Mouse (Mus musculus) frontal cortex, postnatal 36 days (tissue): ENCODE measurements around the gene Wwc1.

Experiments used
- DNase-seq, 2 experiments: peaks; one replicate each; pipeline ENCODE4 v3.0.0; 2022; ENCODE audit warnings: low spot score in 2 of 2

The Wwc1 gene

GRCm38 (mm10) chr11:35980411-35980917, at the start of gene Wwc1:
Gene Wwc1, minus strand, starts transcription at chr11:35980527.
- DNase-seq, result peak; percentile 71 to 73

DNA sequence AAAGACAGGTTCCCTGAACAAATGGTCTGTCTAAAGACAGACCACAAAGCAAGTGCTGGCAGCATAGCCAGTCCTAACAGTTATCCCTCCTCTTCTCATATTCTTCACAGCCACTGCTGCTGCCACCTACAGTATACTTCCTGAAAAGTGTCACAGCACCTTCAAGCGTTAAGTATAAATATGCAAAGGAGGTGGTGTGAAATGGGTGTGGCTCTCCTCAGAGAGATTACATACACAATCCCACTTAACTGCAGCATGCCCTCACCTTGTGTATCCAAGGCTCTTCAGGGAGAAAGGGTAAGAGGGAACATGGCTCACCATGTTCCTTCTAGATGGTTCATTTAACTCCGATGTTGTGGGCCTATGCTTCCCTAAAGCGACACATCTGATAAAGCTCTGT, 39.7 kb upstream of the Wwc1 start:
- no peak for DNase-seq

- no peak for DNase-seq
Measured at GRCm38 (mm10) chr11:36013179-36013578, 32.9 kb upstream of the Wwc1 start.

GRCm38 (mm10) chr11:36009281-36010208, 29.2 kb upstream of the Wwc1 start:
- no peak for DNase-seq

- no peak for DNase-seq
Measured at GRCm38 (mm10) chr11:36002900-36003299, 22.6 kb upstream of the Wwc1 start.

GRCm38 (mm10) chr11:36001282-36001970, 21.1 kb upstream of the Wwc1 start:
- DNase-seq, result peak; percentile 93 to 97

DNA sequence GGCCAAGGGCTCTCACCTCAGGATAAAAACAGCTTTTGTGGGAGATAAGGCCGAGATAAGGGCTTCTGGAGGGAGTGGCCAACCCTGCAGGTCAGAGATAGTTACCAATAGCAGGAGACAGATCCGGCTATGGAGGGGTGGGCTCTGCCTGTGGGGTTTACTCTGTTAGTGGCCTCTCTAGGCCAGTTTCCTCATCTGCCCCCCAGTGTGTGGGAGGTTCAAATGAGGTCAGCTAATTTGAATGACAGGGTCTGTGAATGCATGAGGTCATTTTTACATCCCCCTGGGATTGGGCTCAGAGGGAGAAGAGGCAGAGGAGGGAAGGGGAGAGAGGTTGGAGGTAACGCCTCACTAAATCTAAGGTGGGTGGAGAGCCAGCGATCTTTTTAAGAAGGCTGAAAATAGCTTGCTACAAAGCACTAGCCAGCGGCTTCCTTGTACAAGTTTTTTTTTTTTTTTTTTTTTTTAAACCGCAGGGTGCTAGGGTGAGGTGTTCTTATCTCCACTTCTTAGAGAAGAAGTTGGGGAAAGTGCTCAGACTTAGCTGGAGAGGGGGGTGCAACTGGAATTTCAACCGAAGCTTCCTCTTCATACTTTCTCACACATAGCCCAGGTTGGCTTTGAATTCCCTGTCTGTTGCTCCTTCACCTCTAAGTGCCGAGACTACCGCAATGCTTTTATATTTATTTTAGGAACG, 20.4 kb upstream of the Wwc1 start:
- no peak for DNase-seq

DNA sequence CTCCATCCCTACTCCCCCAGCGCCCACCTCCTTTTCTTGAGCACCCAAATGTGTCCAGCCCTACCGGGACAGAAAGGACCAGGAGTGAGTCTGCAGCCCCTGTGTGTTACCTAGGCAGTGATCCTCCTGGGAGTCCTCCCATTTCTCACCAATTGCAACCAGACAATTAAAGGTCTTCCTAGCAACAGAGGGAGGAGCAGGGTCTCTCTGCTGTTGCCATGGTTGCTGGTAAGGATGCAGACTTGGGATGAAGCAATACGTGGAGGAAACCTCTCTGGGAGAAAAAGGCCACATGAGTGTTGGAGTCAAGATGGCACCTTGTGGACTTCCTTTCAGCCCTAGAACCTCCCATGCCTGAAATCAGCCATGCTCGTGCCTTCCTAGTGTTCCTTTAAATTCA, 19.7 kb upstream of the Wwc1 start:
- DNase-seq, result no peak

- no peak for DNase-seq
Measured at GRCm38 (mm10) chr11:35998048-35998447, 17.7 kb upstream of the Wwc1 start.

GRCm38 (mm10) chr11:35995310-35995709, 15.0 kb upstream of the Wwc1 start:
- no peak for DNase-seq

DNA sequence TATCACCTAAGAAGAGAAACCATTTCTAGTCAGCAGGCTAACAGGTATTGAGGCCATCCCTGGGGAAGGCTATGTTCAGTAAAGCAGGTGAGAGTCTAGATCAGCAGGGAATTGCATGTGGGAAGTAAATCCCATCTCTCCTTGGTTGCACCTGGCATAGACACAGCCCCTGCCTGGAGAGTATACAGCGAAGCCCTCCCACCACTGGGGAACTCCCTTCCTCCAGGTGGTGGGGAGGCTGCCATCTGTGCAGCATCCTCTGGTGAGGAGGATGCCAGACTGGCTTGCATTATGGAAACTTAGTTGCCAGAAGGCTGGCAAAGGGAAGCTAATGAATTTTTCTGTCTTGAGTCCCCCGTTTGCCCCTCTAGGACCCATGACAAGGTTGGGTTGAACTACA, 11.5 kb upstream of the Wwc1 start:
- DNase-seq, result peak; percentile 60 to 76

- no peak for DNase-seq
Measured at GRCm38 (mm10) chr11:35989967-35990366, 9.6 kb upstream of the Wwc1 start.

- DNase-seq, result peak; percentile 89 to 91
Measured at GRCm38 (mm10) chr11:35985841-35986393, 5.6 kb upstream of the Wwc1 start.

DNA sequence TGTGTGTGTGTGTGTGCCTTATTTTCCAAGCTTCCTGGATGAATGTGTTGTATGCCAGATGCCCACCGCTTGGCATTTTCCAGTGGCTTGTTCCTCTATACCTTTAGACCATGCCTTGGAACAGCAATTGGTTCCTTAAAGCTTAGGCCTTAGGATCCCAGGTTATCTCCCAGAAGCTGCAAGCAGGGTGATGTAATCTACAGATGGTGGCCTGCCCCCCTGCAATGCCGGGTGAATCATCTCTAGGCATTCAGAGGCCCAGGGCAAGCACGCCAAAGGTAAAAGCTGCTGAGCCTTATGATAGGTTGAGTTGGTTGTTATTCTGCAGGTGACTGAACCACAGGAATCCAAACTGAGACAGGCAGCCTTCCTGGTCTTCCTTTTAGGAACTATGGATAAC, 2.4 kb upstream of the Wwc1 start:
- DNase-seq, result no peak

DNA sequence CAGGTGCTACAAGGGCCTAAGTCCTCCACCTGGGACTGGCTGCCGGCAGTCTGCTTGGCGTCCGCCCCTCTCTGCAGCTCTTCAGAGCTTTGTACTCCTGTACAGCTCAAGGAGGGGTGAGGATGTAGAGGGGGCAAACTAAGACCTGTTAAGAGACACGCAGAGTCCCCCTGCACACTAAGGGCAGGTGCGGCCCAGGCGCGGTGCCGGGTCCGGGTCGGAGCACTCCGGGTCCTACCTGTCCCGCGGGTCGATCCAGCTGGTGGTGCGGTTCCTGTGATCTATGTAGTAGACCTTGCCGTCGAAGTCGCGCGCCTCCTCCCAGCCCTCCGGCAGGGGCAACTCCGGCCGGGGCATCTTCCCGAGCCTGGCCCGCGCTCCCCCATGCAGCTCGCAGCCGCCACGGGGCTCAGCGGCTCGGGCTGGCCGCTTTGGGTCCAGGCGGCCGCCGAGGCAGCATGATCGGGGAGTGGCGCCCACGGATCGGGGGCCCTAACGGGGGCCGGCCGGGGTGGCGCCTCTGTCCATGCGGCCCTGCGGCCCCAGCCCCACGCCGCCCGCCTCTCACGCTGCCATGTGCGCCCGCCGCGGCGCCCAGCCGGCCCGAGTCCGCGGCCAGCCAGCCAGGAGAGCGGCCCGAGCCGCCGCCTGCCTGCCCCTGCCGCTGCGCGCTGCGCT, 455 bp downstream of the Wwc1 start:
- no peak for DNase-seq

DNA sequence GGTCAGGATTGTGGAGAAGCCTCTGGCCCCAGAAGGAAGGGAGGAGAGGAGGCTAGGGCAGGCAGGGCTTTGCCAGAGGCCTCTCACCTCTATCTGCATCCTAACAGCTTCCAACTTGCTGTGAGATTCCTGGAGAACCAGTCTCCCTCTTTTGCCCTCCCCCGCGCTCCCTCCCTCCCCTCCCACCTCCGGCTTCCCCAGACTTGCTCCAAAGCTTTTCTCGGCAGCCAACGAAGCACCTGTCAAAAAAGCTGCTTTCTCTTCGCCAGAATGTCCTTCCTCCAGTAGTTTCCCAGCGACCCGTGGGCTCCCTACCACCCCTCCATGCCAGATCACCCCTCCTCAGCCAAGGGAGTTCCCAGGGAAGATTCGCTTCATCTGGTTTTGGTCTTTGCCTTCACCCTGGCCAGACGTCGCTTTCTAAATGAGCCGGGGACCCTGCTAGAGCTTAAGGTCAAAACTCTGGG, 1.0 kb downstream of the Wwc1 start:
- peak in 1 of 2 experiments; percentile 50 for DNase-seq

- no peak for DNase-seq
Measured at GRCm38 (mm10) chr11:35977796-35978195, 2.5 kb downstream of the Wwc1 start.

GRCm38 (mm10) chr11:35977096-35977495, 3.2 kb downstream of the Wwc1 start:
- DNase-seq, result no peak

DNA sequence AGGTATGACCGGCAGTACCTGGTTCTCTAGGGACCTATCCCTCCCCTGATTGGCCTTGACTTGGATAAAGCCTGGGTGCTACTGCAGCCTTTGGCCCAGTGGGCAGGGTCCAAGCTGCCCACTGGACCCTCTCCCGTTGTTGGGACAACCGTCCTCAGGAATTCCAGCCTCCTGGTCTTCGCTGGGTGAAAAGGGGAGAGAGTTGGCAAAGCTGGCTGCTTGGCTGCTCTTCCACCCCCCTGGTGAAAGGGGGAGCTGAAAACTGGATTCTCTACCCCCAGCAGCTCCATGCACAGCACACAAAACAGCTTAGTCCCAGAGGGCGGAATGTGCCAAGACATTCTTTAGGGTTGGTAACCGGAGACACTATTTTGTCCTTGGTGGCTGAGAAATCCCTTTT, 3.8 kb downstream of the Wwc1 start:
- no peak for DNase-seq

DNA sequence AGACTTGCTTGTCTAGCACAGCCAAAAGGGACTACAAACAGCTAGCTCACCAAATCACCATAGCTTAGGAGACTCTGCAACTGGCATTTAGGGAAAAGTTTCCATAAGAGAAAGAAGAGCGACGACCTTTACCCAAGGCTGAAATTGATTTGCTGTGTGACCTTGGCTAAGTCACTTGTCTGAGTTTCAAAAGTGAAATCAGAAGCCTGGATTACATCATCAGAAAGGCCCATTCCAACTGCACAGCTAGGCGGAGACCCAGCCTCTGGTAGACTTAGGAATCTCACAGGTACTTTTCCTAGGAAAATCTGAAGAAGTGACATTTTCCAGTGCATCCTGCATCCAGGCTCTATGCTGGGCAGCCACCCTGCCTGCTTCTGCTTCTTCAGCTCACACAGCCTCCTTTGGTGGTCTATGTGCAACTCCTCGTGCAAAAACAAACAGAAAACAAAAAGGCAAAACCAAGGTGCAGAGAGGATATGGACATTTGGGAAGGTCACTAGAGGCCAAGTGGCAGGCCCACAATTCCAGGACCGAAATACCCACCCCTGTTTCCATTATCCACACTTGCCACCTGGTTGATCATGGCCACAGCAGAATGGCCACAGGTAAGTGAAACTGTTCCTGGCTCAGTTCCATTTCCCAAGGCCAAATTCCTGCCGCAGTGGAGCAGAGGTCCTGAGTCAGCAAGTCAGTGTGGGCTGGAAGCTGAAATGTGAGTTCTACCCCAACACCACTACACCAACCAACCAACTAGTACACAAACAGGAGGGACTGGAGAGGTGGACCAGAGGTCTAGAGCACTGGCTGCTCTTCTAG, 5.5 kb downstream of the Wwc1 start:
- DNase-seq, result no peak
